Mouse (Mus musculus) olfactory bulb, adult 2 months (tissue): Measurements from ENCODE around the gene Nhlrc2.

Source experiments
- CTCF ChIP-seq: fragments of 200-500 bp; IDR thresholded peaks from 2 replicates; pipeline ENCODE4 v1.5.1; 2012; ENCODE audit warnings: low read depth, mild to moderate bottlenecking, low read length, moderate library complexity; ENCODE audit not compliant: insufficient read depth
- POLR2A ChIP-seq: fragments of 200-500 bp; IDR thresholded peaks from 2 replicates; pipeline ENCODE4 v1.6.1; 2012; ENCODE audit warnings: mild to moderate bottlenecking, low read depth, low read length, moderate library complexity; ENCODE audit not compliant: insufficient read depth

DNA sequence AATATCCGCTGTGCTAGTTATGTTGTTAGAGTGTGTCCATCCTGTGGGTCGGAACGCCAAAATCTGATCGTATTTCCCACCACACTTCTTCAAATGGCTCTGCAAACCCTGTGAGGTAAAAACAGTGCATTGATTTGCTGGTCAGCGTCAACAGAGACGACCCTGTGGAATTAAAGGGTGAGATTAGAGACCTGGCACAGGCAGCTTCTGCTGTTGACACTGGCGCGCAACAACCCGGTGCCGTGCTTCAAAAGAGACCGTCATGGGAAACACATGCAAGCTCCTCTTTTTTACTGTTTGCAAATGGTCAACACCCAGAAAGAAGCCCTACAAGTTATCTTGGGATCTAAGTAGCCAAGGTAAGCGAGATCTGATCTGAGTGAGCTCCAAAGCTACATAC lies 16.8 kb upstream of the Nhlrc2 start:
- TF ChIP-seq CTCF (no peak), POLR2A (no peak)
